12 mouse cellular contexts compared by ENCODE assay signal in genomic region chr8:119802592-119802991, GRCm38 (mm10). TPM values are rescaled to one million over a fixed set of nuclear protein-coding genes. Genes with fewer than 3 reads are reported as not detected.
A peak's percentile ranks its signal among the peaks of the same experiment; 100 is the strongest.
DNase-seq lines count a peak whose midpoint lies in the region; ATAC-seq and TF ChIP-seq lines count a peak whose summit lies in the region.
"Had no signal": no experiment of that assay in that cellular context is flagged by ENCODE, and none has a peak within 500 bp of the region (broad histone marks: within the 10 kb centered on the region; RNA-seq: fewer than 3 reads in every experiment).

No protein-coding gene starts in this region.

- intact Hi-C loops in left cerebral cortex, adult 2 months (cut with DNase I) = no loop called here

- peak; percentile 38 for TF ChIP-seq CTCF in left cerebral cortex, adult 2 months (IDR thresholded peaks at IDR 0.05)

- no peak overlapping the region for H3K27ac ChIP-seq in left cerebral cortex, adult 2 months

- peak; percentile 49 for ATAC-seq in granulocyte monocyte progenitor cell, adult 5-6 weeks (replicated peaks; ENCODE audit: poor library complexity, severe bottlenecking)

- no peak for DNase-seq in left cerebral cortex, adult 2 months (ENCODE audit: extremely low spot score in 1 of 2, low spot score in 2 of 2)
- no peak for DNase-seq in left cerebral cortex, adult 9 months (ENCODE audit: low spot score in 2 of 2)
- peak; percentile 14 for DNase-seq in 3T3-L1 (ENCODE audit: low read depth, low spot score)
- DNase-seq in A20 (ENCODE audit: low read depth, low spot score) = peak; percentile 59
- DNase-seq in adrenal gland, adult 2 months = no peak
- DNase-seq in adrenal gland, adult (ENCODE audit: inconsistent age in 2 of 2, low spot score in 1 of 2) = no peak
- DNase-seq: heart, postnatal 10 days; kidney, adult 9 months; layer of hippocampus, postnatal 36 days; lung, adult 18-20 months had no signal

- H3K4me3 ChIP-seq in left cerebral cortex, adult 2 months = no peak overlapping the region
- H3K4me3 ChIP-seq: erythroblast, embryonic 14.5 days had no signal

RNA-seq across cellular contexts. Expression of gene Tldc1, which starts 24.4 kb away (rescaled TPM):
- 10 to 100 TPM; 13.6 to 13.7 TPM for total RNA-seq in left cerebral cortex, adult 2 months (2021)
- total RNA-seq in granulocyte monocyte progenitor cell, adult 5-6 weeks (2014; fragmentation: Nextera tagmentation) = 7.5 and 11.2 TPM in 2 replicates
- total RNA-seq in granulocyte monocyte progenitor cell, adult 5-6 weeks (2017) = 2.2 and 3.9 TPM in 2 replicates
- 10 to 100 TPM in 1 of 2 experiments, 1 to 10 TPM in 1; 8.4 to 12.7 TPM for total RNA-seq in adrenal gland, adult 2 months (2021)
- polyA plus RNA-seq in adrenal gland, adult 2 months (2012; rRNA removed) = 13.0 and 13.2 TPM in 2 replicates

RNA-seq across cellular contexts. Expression of gene Cotl1, which starts 37.8 kb away (rescaled TPM):
- total RNA-seq in left cerebral cortex, adult 2 months (2021) = 10 to 100 TPM; 60.1 to 61.4 TPM
- total RNA-seq in granulocyte monocyte progenitor cell, adult 5-6 weeks (2014; fragmentation: Nextera tagmentation) = 136 and 152 TPM in 2 replicates
- total RNA-seq in granulocyte monocyte progenitor cell, adult 5-6 weeks (2017) = 127 and 150 TPM in 2 replicates
- 10 to 100 TPM; 45.4 to 50.4 TPM for total RNA-seq in adrenal gland, adult 2 months (2021)
- 156 TPM in 2 replicates for polyA plus RNA-seq in adrenal gland, adult 2 months (2012; rRNA removed)

RNA-seq across cellular contexts. Expression of gene Klhl36, which starts 59.5 kb away (rescaled TPM):
- 1 to 10 TPM; 7.2 to 8.9 TPM for total RNA-seq in left cerebral cortex, adult 2 months (2021)
- 2.5 and 5.3 TPM in 2 replicates for total RNA-seq in granulocyte monocyte progenitor cell, adult 5-6 weeks (2014; fragmentation: Nextera tagmentation)
- total RNA-seq in granulocyte monocyte progenitor cell, adult 5-6 weeks (2017) = 3.5 and 6.7 TPM in 2 replicates
- 10 to 100 TPM in 1 of 2 experiments, 1 to 10 TPM in 1; 4.3 to 11.3 TPM for total RNA-seq in adrenal gland, adult 2 months (2021)
- 19.8 and 25.5 TPM in 2 replicates for polyA plus RNA-seq in adrenal gland, adult 2 months (2012; rRNA removed)

Comparison
In these comparisons a context has a peak if more than half of its experiments do, and no peak if none do; other contexts are left out.
1. DNase-seq: peak in 3T3-L1 (single experiment) and A20 (single experiment); none in left cerebral cortex, adult 2 months (0 of 2), left cerebral cortex, adult 9 months (0 of 2), adrenal gland, adult 2 months (single experiment) and adrenal gland, adult (0 of 2).